Mouse (Mus musculus) layer of hippocampus, adult 18-20 months (tissue): ENCODE data around the gene Nkiras1. TPM values are rescaled to one million over a fixed set of nuclear protein-coding genes. Genes with fewer than 3 reads are reported as not detected.

Experiments
- total RNA-seq, 2 experiments: library from RNA; stranded (reverse); gene quantifications; 2 replicates each; pipeline ENCODE4 v1.2.3; 2021

Nkiras1 gene
- total RNA-seq, 2 experiments from 2014 or later, result 84.1 to 84.5 TPM

Other genes starting within 250 kb of the Nkiras1 start
- 10 to 100 TPM; 57.3 to 64.0 TPM for gene Nr1d2, start 32.0 kb upstream of the Nkiras1 start, total RNA-seq
- gene Rpl15, start 255 bp downstream of the Nkiras1 start, total RNA-seq, result 100 to 1,000 TPM; 368 to 388 TPM
- gene Ube2e1, start 60.7 kb downstream of the Nkiras1 start, total RNA-seq, result 100 to 1,000 TPM; 122 to 124 TPM